Mouse (Mus musculus): ENCODE data around the gene Ephb1. TPM values are rescaled to one million over a fixed set of nuclear protein-coding genes. Genes with fewer than 3 reads are reported as not detected.
A peak's percentile ranks its signal among the peaks of the same experiment; 100 is the strongest.

Gene Ephb1
- polyA plus RNA-seq (2012; ENCODE audit: insufficient read depth, insufficient read length, low replicate concordance, missing spikeins): not detected in 2 replicates

DNA sequence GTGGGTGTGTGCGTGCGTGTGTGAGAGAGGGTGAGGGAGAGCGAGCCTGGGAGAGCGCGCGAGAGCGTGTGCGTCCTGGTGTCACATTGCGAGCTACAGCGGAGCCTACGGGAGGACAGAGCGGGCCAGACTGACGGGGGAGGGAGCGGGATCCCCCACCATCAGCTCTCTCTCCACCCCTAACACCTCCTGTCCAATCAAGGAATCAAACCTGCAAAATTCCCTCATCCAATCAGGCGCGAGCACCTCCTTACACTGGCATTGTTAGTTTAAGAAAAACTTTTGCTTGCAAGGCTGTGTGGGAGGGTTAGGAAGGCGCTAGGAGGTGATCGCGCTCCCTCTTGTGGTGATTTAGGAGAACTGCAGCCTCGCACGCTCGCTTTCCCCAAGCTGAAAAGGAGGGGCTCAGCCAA lies at the start of gene Ephb1:
Gene Ephb1 (minus strand): TSS at position 133 of the 413 bp plus-strand sequence.
- TF ChIP-seq CTCF (IDR thresholded peaks at IDR 0.05; ENCODE audit: insufficient read depth, low read depth, low read length): peak; percentile 96
- TF ChIP-seq POLR2A (IDR thresholded peaks at IDR 0.05; ENCODE audit: insufficient read depth, low read depth, low read length): no peak
- 0% methylated on average over 22 of the region's 22 CpGs for WGBS

DNA sequence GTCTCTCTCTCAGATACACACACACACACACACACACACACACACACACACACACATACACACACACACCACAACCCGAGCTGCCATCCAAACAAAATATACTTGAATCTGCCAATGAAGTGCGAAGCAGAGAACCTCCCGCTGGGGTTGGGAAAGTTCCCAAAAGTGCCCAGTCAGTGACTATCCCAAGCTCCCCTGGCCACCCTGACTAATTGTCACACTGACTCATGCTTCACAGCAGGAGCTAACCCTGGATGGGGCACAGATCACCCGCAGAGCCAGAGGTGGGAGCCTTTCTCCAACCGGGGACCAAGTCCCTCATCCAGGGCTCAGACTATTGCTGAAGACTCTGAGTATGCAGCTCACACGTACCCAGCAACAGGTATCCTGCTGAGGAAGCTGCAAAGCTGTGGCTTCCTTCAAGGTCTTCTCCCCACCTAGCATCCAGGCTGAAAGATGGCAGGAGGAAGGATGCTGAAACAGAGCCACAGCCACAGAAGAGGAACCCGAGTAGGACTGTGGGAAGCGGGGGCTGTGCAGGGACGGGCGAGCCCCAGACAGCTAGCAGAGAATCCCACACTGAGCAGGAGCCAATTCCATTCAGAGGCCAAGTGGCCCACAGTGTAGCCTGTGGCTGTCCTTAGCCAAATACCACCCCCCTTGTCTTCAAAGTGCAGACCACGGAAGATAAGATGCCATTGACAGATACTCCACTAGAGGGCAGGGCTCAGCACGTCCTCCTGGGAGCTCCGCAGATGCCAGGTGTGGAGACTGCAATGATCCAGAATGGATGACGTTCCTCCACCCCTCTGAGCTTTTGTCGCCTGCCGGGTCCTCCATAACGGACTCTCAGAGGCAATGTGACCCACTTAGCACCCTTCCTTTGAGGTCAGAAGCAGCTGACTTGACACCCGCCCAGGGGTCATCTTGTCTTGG lies 48.9 kb upstream of the Ephb1 start:
- Histone ChIP-seq H3K27ac (ENCODE audit: insufficient read depth, low read depth, low read length) (no peak overlapping the region), H3K4me3 (ENCODE audit: insufficient read depth, low read depth, low read length) (no peak overlapping the region), H3K4me1 (ENCODE audit: control insufficient read depth, insufficient read depth, low read length) (peaks cover 10% of the 10 kb centered on the region)
- whole genome bisulfite sequencing: 22% methylated on average over 18 of the region's 18 CpGs
- peak; percentile 53; the same call in 1 of the 2 replicates for TF ChIP-seq CTCF (IDR thresholded peaks at IDR 0.05; ENCODE audit: insufficient read depth, low read depth, low read length)
- no peak for TF ChIP-seq POLR2A (IDR thresholded peaks at IDR 0.05; ENCODE audit: insufficient read depth, low read depth, low read length)

More for the DNA sequence above, at the start of gene Ephb1:
- peaks cover 25% of the 10 kb centered on the region for H3K4me1 ChIP-seq (ENCODE audit: control insufficient read depth, insufficient read depth, low read length)
- H3K4me3 ChIP-seq (ENCODE audit: insufficient read depth, low read depth, low read length): peak within 1 kb of the TSS; percentile 59
- no peak within 1 kb of the TSS for H3K27ac ChIP-seq (ENCODE audit: insufficient read depth, low read depth, low read length)

DNA sequence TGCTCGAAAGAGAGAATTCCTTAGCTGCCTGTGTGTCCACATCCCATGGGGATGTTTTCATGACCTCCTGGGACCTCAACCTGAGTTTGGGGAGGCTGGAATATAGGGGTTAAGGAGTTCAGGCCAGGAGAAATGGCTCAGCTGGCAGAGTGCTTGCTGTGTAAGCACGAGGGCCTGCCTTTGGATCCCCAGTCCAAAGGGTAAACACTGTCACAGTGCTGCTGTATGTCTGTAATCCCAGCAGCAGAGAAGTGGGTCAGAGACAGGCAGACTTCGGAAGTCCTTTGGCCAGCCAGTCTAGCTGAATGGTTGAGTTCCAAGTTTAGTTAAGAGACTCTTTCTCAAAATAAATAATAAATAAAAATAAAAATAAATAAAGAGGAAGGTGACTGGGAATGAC lies 48.2 kb upstream of the Ephb1 start:
- peaks cover 10% of the 10 kb centered on the region for H3K4me1 ChIP-seq (ENCODE audit: control insufficient read depth, insufficient read depth, low read length)
- WGBS: 65% methylated on average over 3 of the region's 3 CpGs
- TF ChIP-seq POLR2A (IDR thresholded peaks at IDR 0.05; ENCODE audit: insufficient read depth, low read depth, low read length): no peak
- TF ChIP-seq CTCF (IDR thresholded peaks at IDR 0.05; ENCODE audit: insufficient read depth, low read depth, low read length): no peak

DNA sequence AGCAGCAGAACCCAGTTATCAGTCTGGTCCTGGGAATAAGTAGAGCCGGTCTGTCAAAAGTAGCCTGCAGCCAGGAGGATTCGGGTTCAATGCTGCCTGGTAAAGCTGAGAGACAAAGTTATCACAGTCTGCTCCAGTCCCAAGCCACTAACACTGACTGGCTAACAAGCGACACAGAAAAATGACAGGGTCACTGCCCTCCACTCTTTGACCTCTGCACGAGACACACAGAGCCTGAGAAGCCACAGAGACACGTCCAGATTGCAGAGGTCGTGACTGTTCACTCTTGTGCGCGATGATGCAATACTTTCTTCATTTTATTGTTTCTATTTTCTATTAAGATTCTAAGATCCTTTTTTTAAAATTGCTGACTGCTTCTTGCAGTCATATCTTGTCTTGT lies 33.8 kb upstream of the Ephb1 start:
- no peaks in the 10 kb centered on the region for H3K4me1 ChIP-seq (ENCODE audit: control insufficient read depth, insufficient read depth, low read length)
- no peak overlapping the region for H3K27ac ChIP-seq (ENCODE audit: insufficient read depth, low read depth, low read length)
- TF ChIP-seq CTCF (IDR thresholded peaks at IDR 0.05; ENCODE audit: insufficient read depth, low read depth, low read length) (no peak), POLR2A (IDR thresholded peaks at IDR 0.05; ENCODE audit: insufficient read depth, low read depth, low read length) (no peak)
- WGBS: 89% methylated on average over 8 of the region's 8 CpGs
- no peak overlapping the region for H3K4me3 ChIP-seq (ENCODE audit: insufficient read depth, low read depth, low read length)

More for the DNA sequence above, 48.2 kb upstream of the Ephb1 start:
- H3K27ac ChIP-seq (ENCODE audit: insufficient read depth, low read depth, low read length): no peak overlapping the region
- H3K4me3 ChIP-seq (ENCODE audit: insufficient read depth, low read depth, low read length): no peak overlapping the region

DNA sequence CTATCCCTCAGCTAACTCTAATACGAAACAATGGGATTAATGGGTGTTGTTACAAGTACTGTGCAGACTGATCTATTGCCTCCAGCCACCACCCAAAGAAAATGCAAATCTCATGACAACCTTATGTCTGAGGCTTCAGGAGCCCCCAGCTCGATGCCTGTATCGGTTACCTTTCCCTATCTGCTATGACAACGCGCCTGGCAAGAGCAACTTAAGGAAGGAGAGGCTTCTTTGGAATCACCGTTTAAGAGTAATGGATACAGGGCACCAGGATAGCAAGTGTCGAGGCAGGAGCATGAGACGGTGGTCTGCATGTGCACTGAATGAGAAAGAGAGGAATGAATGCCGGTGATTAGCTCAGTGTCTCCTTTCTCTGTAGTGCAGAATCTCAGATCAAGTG lies 32.3 kb upstream of the Ephb1 start:
- WGBS: 93% methylated on average over 9 of the region's 9 CpGs
- H3K4me3 ChIP-seq (ENCODE audit: insufficient read depth, low read depth, low read length): no peak overlapping the region
- H3K4me1 ChIP-seq (ENCODE audit: control insufficient read depth, insufficient read depth, low read length): no peaks in the 10 kb centered on the region
- TF ChIP-seq CTCF (IDR thresholded peaks at IDR 0.05; ENCODE audit: insufficient read depth, low read depth, low read length) (no peak), POLR2A (IDR thresholded peaks at IDR 0.05; ENCODE audit: insufficient read depth, low read depth, low read length) (no peak)
- H3K27ac ChIP-seq (ENCODE audit: insufficient read depth, low read depth, low read length): no peak overlapping the region

DNA sequence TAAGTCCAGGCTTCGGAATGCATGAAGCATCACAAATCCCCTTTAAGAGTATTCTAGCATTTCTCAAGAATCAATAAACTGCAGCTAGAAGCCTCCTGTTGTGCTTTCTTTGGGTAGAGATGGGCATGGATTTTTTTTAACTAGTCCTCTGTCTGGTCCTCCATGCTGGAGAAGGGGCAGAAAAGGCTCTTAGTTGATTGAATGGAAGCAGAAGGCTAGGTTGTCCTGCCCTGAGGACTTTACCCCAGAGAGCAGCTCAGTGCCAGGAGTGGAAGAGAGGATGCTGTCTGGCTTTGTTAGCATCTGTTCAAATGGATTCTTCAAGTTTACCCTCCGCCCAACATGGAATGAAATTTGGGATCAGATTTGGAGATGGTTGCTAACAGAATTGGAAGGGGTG lies 25.7 kb upstream of the Ephb1 start:
- H3K27ac ChIP-seq (ENCODE audit: insufficient read depth, low read depth, low read length): no peak overlapping the region
- H3K4me3 ChIP-seq (ENCODE audit: insufficient read depth, low read depth, low read length): no peak overlapping the region
- TF ChIP-seq POLR2A (IDR thresholded peaks at IDR 0.05; ENCODE audit: insufficient read depth, low read depth, low read length) (no peak), CTCF (IDR thresholded peaks at IDR 0.05; ENCODE audit: insufficient read depth, low read depth, low read length) (no peak)
- WGBS: 85% methylated on average over 2 of the region's 2 CpGs
- H3K4me1 ChIP-seq (ENCODE audit: control insufficient read depth, insufficient read depth, low read length): no peaks in the 10 kb centered on the region

DNA sequence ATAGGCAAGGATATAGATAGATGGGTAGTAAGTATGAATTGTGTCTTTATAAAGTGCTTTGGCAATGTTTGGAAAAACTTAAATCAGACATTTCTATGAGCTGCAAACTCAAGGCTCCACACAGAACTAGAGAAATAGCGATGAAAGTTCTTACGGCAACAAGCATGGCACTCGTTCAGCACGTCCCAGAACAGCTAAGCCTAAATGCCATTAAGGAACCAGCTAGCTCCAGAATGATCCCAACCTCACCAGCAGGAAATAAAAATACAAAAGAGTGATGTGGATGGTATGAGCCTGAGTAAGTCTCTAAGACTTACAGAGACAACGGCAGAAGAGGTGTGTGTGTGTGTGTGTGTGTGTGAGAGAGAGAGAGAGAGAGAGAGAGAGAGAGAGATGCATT lies 20.2 kb upstream of the Ephb1 start:
- no peak overlapping the region for H3K27ac ChIP-seq (ENCODE audit: insufficient read depth, low read depth, low read length)
- WGBS: 97% methylated on average over 5 of the region's 5 CpGs
- no peak overlapping the region for H3K4me3 ChIP-seq (ENCODE audit: insufficient read depth, low read depth, low read length)
- no peak for TF ChIP-seq CTCF (IDR thresholded peaks at IDR 0.05; ENCODE audit: insufficient read depth, low read depth, low read length)
- TF ChIP-seq POLR2A (IDR thresholded peaks at IDR 0.05; ENCODE audit: insufficient read depth, low read depth, low read length): no peak
- H3K4me1 ChIP-seq (ENCODE audit: control insufficient read depth, insufficient read depth, low read length): peaks cover 2% of the 10 kb centered on the region; the same call in 1 of the 2 replicates

DNA sequence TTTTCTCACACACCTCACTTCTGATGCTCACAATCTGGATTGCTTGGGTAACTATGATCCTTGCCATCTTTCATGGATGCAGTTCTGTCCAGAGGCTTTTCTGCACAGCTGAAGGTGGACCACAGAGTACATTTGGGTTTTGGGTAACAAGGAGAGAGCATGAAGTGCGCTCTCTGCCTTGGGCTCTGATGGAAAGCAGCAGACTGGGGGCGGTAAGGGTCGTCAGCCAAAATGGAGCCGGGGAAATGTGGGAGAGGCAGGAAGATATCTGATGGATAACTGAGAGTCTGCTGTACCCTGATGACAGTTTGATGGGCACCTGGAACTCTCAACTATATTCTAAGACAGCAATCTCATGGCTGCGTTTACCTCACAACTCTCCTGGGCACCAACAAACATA lies 19.4 kb upstream of the Ephb1 start:
- Histone ChIP-seq H3K4me1 (ENCODE audit: control insufficient read depth, insufficient read depth, low read length) (peaks cover 2% of the 10 kb centered on the region; the same call in 1 of the 2 replicates), H3K4me3 (ENCODE audit: insufficient read depth, low read depth, low read length) (no peak overlapping the region), H3K27ac (ENCODE audit: insufficient read depth, low read depth, low read length) (no peak overlapping the region)
- TF ChIP-seq POLR2A (IDR thresholded peaks at IDR 0.05; ENCODE audit: insufficient read depth, low read depth, low read length) (no peak), CTCF (IDR thresholded peaks at IDR 0.05; ENCODE audit: insufficient read depth, low read depth, low read length) (no peak)
- WGBS: 88% methylated on average over 5 of the region's 5 CpGs

DNA sequence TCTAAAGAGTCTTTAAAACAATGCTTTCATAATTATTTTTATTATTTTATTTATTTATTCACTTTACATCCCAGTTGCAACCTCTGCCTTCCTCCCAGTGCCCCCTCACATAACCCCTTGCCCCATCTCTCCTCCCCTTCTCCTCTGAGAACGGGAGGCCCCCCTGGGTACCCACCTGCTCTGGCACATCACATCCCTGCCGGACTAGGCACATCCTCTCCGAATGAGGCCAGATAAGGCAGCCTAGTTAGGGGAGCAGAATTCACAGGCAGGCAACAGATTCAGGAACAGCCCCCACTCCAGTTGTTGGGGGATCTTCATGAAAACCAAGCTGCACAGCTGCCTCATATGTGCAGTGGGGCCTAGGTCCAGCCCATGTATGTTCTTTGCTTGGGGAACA lies 17.4 kb upstream of the Ephb1 start:
- TF ChIP-seq POLR2A (IDR thresholded peaks at IDR 0.05; ENCODE audit: insufficient read depth, low read depth, low read length) (no peak), CTCF (IDR thresholded peaks at IDR 0.05; ENCODE audit: insufficient read depth, low read depth, low read length) (no peak)
- Histone ChIP-seq H3K27ac (ENCODE audit: insufficient read depth, low read depth, low read length) (no peak overlapping the region), H3K4me3 (ENCODE audit: insufficient read depth, low read depth, low read length) (no peak overlapping the region), H3K4me1 (ENCODE audit: control insufficient read depth, insufficient read depth, low read length) (peaks cover 2% of the 10 kb centered on the region; the same call in 1 of the 2 replicates)
- 92% methylated on average over 3 of the region's 3 CpGs for WGBS

Data from olfactory bulb, adult 2 months (tissue).